7 mouse cellular contexts compared by ENCODE assay signal in the genomic region with DNA sequence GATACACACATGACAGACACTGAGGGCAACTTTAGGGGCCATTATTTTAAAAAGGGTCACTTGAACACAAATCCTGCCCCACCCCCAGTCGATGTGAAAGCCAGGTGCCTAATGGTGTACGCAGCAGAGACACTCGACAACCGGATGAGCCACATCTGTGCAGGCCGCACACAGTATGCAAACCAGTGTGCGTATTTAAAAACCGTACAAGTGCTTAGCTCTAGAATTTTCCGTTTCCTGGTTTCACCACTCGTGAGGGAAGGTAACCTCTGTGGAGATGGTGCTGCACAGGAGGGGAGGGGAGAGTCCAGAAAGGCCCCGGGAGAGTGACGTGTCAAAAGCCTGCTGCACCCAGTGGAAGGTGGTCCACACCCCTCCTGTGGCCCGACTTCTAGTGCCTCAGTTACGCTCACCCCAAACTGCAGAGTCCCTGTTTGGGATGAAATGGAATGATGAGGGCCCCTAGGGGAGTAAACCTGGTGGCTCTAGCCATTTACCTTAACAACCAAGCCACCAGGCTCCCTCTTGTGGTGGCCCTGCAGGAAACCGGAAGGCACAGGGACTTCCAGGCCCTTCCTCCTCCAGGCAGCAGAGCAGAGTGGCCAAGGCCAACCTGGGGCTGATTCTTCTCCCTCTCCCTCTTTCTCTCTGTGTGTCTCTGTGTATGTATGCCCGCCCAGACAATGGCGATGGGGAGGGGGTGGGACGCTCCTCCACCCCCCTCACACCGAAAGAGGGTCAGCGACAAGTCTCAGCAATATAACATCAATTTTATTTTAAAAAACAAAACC. TPM values are rescaled to one million over a fixed set of nuclear protein-coding genes. Genes with fewer than 3 reads are reported as not detected.
A peak's percentile ranks its signal among the peaks of the same experiment; 100 is the strongest.
DNase-seq lines count a peak whose midpoint lies in the region.

No protein-coding gene starts in this region.

- DNase-seq in left cerebral cortex, postnatal 25 days (ENCODE audit: low spot score in 2 of 2): peak; percentile 30 to 35
- DNase-seq in left cerebral cortex, postnatal 4 days: no peak
- peak; percentile 90 for DNase-seq in ZHBTc4 (ENCODE audit: low read depth, low spot score)
- peak; percentile 46 to 59 for DNase-seq in heart, postnatal 10 days
- peak; percentile 47 for DNase-seq in naive thymus-derived CD4-positive, alpha-beta T cell, adult 2 months (ENCODE audit: low read depth)
- no peak for DNase-seq in cerebellum, postnatal 10 days
- DNase-seq in right cerebral cortex, postnatal 4 days: no peak

- intact Hi-C loops in left cerebral cortex, postnatal 25 days (cut with DNase I): no loop called here
- intact Hi-C loops in left cerebral cortex, postnatal 4 days (cut with DNase I): no loop called here
- intact Hi-C loops in heart, postnatal 10 days (cut with DNase I): no loop called here

RNA-seq across cellular contexts. Expression of gene Slc25a34, which starts 1.6 kb away (rescaled TPM):
- 1 to 10 TPM; 3.0 to 3.2 TPM for total RNA-seq in left cerebral cortex, postnatal 25 days (2021)
- total RNA-seq in left cerebral cortex, postnatal 4 days (2021): 1 to 10 TPM; 1.1 to 1.7 TPM
- 10 to 100 TPM; 81.1 to 84.5 TPM for total RNA-seq in heart, postnatal 10 days (2021)

RNA-seq across cellular contexts. Expression of gene Tmem82, which starts 6.7 kb away (rescaled TPM):
- under 1 TPM; 0.85 TPM for total RNA-seq in left cerebral cortex, postnatal 25 days (2021)
- total RNA-seq in left cerebral cortex, postnatal 4 days (2021): under 1 TPM; 0.38 to 0.46 TPM
- total RNA-seq in heart, postnatal 10 days (2021): 10 to 100 TPM; 11.2 to 15.6 TPM

RNA-seq across cellular contexts. Expression of gene Fblim1, which starts 19.3 kb away (rescaled TPM):
- total RNA-seq in left cerebral cortex, postnatal 25 days (2021): 1 to 10 TPM in 1 of 2 experiments, under 1 TPM in 1; 0.96 to 1.6 TPM
- 10 to 100 TPM; 19.8 to 23.8 TPM for total RNA-seq in left cerebral cortex, postnatal 4 days (2021)
- 100 to 1,000 TPM; 241 to 248 TPM for total RNA-seq in heart, postnatal 10 days (2021)

RNA-seq across cellular contexts. Expression of gene Plekhm2, which starts 39.5 kb away (rescaled TPM):
- total RNA-seq in left cerebral cortex, postnatal 25 days (2021): 10 to 100 TPM; 74.6 to 75.2 TPM
- total RNA-seq in left cerebral cortex, postnatal 4 days (2021): 10 to 100 TPM; 44.1 to 51.1 TPM
- 10 to 100 TPM; 81.0 to 83.1 TPM for total RNA-seq in heart, postnatal 10 days (2021)

Comparison
In these comparisons a context has a peak if more than half of its experiments do, and no peak if none do; other contexts are left out.
1. DNase-seq: peak in left cerebral cortex, postnatal 25 days (2 of 2), ZHBTc4 (single experiment), heart, postnatal 10 days (2 of 2) and naive thymus-derived CD4-positive, alpha-beta T cell, adult 2 months (single experiment); none in left cerebral cortex, postnatal 4 days (single experiment), cerebellum, postnatal 10 days (0 of 2) and right cerebral cortex, postnatal 4 days (single experiment).
2. RNA of gene Slc25a34, which starts 1.6 kb away (total RNA-seq): 81.1 to 84.5 TPM in heart, postnatal 10 days; 3.0 to 3.2 TPM in left cerebral cortex, postnatal 25 days and 1.1 to 1.7 TPM in left cerebral cortex, postnatal 4 days; every median in the first group is over 10 times any median in the second.
3. RNA of gene Tmem82, which starts 6.7 kb away (total RNA-seq): 11.2 to 15.6 TPM in heart, postnatal 10 days; 0.85 TPM in left cerebral cortex, postnatal 25 days and 0.38 to 0.46 TPM in left cerebral cortex, postnatal 4 days; every median in the first group is over 4 times any median in the second.
4. RNA of gene Fblim1, which starts 19.3 kb away (total RNA-seq): 241 to 248 TPM in heart, postnatal 10 days; 19.8 to 23.8 TPM in left cerebral cortex, postnatal 4 days and 0.96 to 1.6 TPM in left cerebral cortex, postnatal 25 days; every median in the first group is over 4 times any median in the second.